Mouse (Mus musculus) cerebellum, adult 9-10 months (tissue): ENCODE results near the gene Cbfa2t2.
A peak's percentile ranks its signal among the peaks of the same experiment; 100 is the strongest.

ENCODE experiments used
- DNase-seq: peaks from one replicate; pipeline ENCODE4 v3.0.0; 2022

The Cbfa2t2 gene

GRCm38 (mm10) chr2:154426188-154426904, 9.9 kb upstream of the Cbfa2t2 start:
- DNase-seq, result no peak

GRCm38 (mm10) chr2:154426905-154427852, 9.1 kb upstream of the Cbfa2t2 start:
- no peak for DNase-seq

GRCm38 (mm10) chr2:154427853-154428360, 8.4 kb upstream of the Cbfa2t2 start:
- no peak for DNase-seq

DNA sequence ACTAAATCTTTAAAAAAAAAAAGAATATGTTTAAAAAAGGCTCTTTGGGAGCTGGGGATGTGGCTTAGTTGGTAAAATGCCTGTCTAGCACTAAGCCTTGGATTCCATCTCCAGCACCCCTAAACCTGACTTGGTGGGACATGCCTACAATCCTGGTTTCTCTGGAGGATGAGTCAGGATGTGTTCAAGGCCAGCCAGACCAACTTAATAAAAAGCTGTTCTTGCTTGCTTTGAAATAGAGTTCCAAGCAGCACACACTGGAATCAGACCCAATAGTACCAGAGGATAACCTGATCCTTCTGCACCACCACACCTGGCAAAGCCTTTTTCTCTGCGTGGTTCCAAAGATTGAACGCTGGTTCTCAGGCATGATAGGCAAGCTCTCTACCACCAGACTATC, 5.7 kb upstream of the Cbfa2t2 start:
- DNase-seq, result no peak

DNA sequence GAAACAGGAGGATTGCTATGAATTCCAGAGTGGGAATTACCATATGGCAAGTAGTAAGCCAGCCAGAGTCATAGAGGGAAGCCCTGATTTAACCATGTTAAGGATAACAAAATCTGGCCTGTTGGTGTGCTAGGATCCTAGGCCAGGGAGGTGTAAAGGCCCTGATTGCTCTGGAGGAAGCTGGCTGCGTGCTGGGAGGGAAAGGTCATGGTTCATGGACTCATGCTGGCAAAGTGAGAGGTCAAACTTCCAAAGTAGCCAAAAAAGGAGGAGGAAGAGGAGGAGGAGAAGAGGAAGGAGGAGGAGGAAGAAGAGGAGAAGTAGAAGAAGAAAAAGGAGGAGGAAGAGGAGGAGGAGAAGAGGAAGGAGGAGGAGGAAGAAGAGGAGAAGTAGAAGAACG, 3.6 kb upstream of the Cbfa2t2 start:
- no peak for DNase-seq

DNA sequence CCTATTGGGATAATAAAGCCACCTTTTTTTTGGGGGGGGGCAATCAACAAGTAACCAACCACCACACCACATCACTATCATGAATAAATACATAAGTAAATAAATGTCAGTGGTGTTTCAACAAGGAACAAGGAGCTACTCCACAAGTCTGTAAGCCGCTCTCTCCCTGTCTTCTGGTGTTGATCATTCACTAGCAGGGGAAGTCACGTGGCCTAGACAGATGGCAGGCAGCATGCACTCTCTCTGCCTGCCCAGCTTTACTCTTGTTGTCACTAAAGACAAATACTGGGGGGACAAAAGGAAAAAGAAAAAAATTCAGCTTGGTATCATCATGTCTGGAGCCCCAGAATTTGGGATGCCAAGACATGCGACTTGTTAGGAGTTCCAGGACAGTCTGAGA, 2.9 kb upstream of the Cbfa2t2 start:
- peak; percentile 84 for DNase-seq

GRCm38 (mm10) chr2:154434690-154435089, 1.6 kb upstream of the Cbfa2t2 start:
- DNase-seq, result peak; percentile 52

DNA sequence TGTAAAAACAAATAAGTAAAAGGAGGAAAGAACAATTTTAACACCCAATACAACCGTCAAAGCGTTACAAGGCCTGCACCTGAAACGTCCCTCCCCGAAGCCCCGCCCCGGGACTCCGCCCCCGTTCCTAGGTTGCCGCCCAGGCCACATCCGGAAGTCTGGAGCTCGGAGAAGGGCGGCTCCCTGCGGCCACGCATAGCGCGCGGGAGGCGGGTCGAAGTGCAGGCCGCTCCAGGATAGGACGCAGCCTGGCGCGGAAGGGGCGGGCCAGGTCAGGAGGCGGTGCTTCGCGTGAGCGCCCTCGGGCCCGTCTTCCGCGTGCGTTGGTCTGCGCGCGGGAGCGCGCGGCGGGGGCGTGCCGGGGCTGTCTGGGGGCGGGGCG, 214 bp upstream of the Cbfa2t2 start:
- peak; percentile 97 for DNase-seq

DNA sequence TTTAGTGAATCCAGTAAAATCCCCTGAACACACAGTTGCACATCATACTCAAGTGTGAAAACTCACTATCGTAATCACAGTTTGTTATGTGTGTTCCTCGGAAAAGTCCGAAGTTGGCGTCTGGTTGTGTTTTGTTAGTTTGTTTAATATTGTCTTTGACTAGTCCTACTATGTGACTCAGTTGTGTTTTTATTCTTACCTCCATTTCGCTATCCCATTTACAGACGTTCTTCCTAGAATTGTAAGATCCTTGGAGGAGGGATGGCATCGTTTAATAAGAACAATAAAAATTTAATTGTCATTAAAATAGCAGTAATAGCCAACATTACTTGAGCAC, 878 bp downstream of the Cbfa2t2 start:
- peak; percentile 60 for DNase-seq

DNA sequence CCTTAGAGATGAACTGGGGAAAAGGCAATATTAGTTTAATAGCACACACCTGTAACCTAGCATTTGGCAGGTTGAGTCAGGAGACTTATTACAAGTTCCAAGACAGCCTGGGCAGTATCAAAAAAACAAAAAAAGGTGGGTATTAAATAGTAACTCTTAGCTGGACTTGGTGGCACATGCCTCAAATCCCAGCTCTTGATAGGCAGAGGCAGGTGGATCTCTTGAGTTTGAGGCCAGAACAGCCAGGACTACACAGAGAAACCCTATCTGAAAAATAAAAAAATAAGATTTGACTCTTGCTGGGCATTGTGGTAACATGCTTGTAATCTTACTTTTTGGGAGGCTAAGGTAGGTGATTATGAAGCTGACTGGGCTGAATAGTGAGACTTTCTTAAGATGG, 4.2 kb downstream of the Cbfa2t2 start:
- DNase-seq, result no peak

DNA sequence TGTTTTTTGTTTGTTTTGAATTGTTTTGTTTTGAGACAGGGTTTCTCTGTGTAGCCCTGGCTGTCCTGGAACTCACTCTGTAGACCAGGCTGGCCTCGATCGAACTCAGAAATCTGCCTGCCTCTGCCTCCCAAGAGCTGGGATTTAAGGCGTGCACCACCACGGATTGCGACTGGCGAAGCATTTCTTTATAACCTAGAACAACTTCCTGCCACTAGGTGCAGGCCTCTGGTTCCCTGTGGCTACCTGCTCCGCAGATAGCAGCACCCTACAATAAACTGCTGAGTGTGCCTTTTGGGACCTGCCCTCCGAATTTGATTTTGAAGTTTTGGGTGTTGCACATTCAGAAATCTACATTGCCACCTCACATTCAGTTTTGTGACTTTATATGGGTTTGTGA, 11.5 kb downstream of the Cbfa2t2 start:
- no peak for DNase-seq

DNA sequence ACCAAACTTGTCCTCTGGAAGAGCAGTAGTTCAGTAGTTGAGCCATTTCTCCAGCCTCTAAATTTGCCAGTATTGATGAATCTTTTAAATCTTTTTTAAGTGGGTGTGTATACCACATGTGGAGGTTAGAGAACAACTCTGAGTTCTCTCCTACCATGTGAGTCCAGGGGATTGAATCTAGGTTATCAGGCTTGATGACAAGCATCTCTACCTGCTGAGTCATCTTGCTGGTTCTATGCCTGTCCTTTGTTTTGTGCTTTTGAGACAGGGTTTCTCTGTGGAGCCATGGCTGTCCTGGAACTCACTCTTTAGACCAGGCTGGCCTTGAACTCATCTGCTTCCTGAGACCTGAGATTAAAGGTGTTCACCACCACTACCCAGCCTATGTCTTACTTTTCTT, 12.4 kb downstream of the Cbfa2t2 start:
- no peak for DNase-seq

GRCm38 (mm10) chr2:154452951-154453350, 16.7 kb downstream of the Cbfa2t2 start:
- DNase-seq, result no peak

GRCm38 (mm10) chr2:154454099-154454498, 17.8 kb downstream of the Cbfa2t2 start:
- no peak for DNase-seq

DNA sequence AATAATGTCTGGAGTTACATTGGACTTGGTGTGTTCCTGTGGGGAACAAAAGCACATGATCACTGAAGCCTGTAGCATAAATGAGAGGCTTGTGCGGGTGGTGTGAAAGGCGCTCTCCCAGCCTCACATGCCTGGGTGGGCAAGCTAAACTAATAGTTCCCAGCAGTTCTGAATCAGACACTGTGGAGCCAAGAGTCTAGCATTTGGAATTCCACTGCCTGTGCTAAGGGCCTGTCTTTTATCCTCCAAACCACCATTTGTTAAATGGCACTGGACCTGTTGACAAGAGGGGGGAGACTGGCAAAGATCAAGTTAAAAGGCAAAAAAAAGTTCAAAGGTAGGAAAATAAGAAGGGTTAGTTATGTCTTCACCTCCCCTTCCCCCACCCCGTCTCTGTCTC, 18.3 kb downstream of the Cbfa2t2 start:
- no peak for DNase-seq

DNA sequence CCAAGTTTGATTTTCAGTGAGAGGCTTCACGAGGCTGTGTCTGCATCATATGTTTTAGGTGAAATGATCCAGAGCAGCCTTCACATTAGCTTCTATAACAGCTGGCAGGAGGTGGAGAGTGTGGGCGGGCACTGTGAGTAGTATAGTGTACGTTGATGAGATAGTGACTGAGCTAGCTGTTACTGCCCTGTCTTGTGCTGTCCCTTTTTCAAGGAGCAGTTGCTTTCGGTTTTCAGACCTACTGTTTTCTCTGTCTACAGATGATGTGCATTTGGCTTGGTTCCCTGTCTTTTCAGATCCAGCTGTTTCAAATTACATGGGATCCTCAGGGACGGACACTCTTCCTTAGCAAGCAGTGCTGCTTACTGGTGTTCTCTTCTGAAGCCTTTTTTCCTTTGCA, 19.5 kb downstream of the Cbfa2t2 start:
- no peak for DNase-seq

DNA sequence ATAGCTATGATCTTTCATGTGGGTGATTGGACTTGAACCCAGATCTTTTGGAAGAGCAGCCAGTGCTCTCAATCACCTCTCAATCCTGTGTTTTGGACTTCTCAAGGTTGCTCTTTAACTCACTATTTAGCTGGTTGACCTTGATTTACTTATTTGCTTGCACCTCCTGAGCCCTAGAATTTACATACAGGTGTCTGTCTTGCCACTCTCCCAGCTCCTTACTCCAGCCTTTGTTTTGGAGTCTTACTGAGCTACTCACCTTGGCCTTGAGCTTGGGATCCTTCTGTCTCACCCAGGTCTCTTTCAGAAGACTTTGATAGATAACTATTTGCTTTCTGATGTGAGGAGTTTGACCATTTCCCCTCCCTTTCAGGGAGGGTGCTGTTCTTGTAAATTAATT, 20.3 kb downstream of the Cbfa2t2 start:
- DNase-seq, result no peak

GRCm38 (mm10) chr2:154459262-154459661, 23.0 kb downstream of the Cbfa2t2 start:
- no peak for DNase-seq

DNA sequence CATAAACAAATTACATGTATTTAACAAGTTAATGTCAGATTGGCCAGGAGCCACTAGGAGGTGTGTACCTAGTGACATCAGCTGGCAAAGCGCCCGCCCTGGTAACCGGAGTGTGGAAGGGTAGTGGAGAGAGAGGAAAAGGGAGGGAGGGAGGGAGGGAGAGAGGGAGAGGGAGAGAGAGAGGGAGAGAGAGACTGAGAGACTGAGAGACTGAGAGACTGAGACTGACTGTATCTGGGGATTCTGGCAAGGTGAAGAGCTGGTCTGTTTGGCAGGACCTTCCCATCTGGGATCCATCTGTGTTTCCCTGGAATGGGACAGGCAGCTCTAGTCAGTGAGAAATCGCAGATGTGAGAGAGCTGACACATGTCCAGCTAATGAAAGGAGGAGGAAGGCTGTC, 23.6 kb downstream of the Cbfa2t2 start:
- DNase-seq, result peak; percentile 91

GRCm38 (mm10) chr2:154463621-154464198, 27.4 kb downstream of the Cbfa2t2 start:
- no peak for DNase-seq

GRCm38 (mm10) chr2:154465914-154466335, 29.6 kb downstream of the Cbfa2t2 start:
- no peak for DNase-seq

DNA sequence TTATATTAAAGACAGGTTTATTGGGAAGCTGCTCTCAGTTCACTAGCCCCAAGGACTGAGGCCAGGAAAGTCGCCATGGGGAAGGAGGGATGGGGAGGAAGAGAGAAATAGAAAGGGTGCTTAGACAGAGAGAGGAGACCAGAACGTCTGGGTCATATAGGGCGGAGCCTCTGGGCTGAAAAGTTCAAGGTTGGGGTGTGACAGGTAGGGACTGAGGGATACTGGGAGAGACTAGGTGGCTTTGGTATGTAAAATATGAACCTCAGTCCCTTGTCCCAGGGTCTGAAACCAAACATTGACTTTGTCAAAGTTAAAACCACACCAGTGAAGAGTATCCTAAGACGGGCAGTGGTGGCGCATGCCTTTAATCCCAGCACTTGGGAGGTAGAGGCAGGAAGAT, 30.9 kb downstream of the Cbfa2t2 start:
- DNase-seq, result no peak

GRCm38 (mm10) chr2:154474251-154475061, 38.2 kb downstream of the Cbfa2t2 start:
- DNase-seq, result no peak
